Mouse (Mus musculus): ENCODE measurements around the gene Ces5a. TPM values are rescaled to one million over a fixed set of nuclear protein-coding genes. Genes with fewer than 3 reads are reported as not detected.

Gene Ces5a
- total and polyA plus RNA-seq, 3 experiments = not detected

DNA sequence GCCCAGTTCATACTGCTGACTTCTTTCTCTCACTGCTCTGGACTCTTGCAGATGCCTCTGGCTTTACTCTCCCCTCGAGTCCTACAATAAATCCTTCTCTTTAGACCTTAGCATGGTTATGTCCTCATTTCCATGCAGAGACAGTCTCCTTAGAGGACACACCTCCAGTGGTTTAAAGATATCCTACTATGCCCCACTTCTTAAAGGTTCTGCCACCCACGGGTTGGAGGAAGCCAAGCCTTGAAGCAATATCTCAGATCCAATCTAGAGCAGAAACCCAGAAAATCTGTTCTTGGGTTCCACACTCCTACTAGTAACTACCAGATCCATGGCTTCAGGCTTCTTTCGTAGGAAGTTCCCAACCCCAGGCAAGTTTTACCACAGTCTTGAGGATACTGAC is 25.6 kb upstream of the Ces5a start:
- TF ChIP-seq POLR2AphosphoS2 (IDR thresholded peaks at IDR 0.05; ENCODE audit: low read length) (no peak), CHD2 (IDR thresholded peaks at IDR 0.05; ENCODE audit: low read length) (no peak), ETS1 (IDR thresholded peaks at IDR 0.05; ENCODE audit: low read depth, low read length) (no peak), MYC (IDR thresholded peaks at IDR 0.05; ENCODE audit: low read depth, low read length) (no peak), ZMIZ1 (IDR thresholded peaks at IDR 0.05; ENCODE audit: low read depth, low read length) (no peak), TAL1 (IDR thresholded peaks at IDR 0.05; ENCODE audit: low read length) (no peak), USF2 (IDR thresholded peaks at IDR 0.05; ENCODE audit: borderline replicate concordance in 1 of 2, insufficient read depth in 1 of 2, low read depth in 1 of 2, low read length in 2 of 2) (no peak), MAZ (IDR thresholded peaks at IDR 0.05; ENCODE audit: low read depth, low read length) (no peak), GABPA (IDR thresholded peaks at IDR 0.05; ENCODE audit: low read depth, low read length) (no peak)
- Histone ChIP-seq H3K9me3 (replicated peaks; ENCODE audit: insufficient read depth, low read length) (no peaks in the 10 kb centered on the region), H3K9ac (ENCODE audit: control insufficient read depth, low read depth, low read length, poor library complexity, severe bottlenecking) (no peak overlapping the region), H3K27ac (ENCODE audit: control insufficient read depth, low read depth, low read length) (no peak overlapping the region), H3K27me3 (ENCODE audit: control insufficient read depth in 1 of 2, insufficient read depth in 2 of 2, low read length in 2 of 2) (no peaks in the 10 kb centered on the region), H3K4me1 (ENCODE audit: control insufficient read depth in 1 of 2, insufficient read depth in 2 of 2, low read length in 2 of 2) (no peaks in the 10 kb centered on the region), H3K79me2 (ENCODE audit: control insufficient read depth, insufficient read depth, low read length, poor library complexity) (no peaks in the 10 kb centered on the region), H3K36me3 (ENCODE audit: control insufficient read depth in 1 of 2, insufficient read depth in 2 of 2, low read length in 2 of 2) (no peaks in the 10 kb centered on the region), H3K4me3 (ENCODE audit: control insufficient read depth in 1 of 2, insufficient read depth in 1 of 2, low read depth in 2 of 2, low read length in 2 of 2) (no peak overlapping the region)
- no peak for DNase-seq (ENCODE audit: low read depth, low spot score)

DNA sequence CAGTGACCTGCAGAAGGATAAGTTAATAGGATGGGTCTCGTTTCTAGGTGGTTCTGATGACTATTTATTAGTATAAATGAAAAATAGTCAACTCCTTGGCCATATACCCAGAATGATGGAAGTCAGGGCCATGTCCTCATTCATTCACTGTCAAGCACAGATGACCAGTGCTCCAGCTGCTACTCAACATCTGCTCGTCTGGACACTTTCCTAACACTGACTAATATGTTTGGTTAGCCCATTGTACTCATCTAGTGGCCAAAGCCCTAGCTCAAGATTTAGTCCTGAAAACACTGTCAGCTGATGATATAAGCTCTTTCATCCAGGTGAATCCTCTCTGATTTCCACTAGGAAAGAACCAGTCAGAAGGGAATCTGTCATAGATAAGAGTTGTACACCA is 24.1 kb upstream of the Ces5a start:
- DNase-seq (ENCODE audit: low read depth, low spot score) = no peak
- Histone ChIP-seq H3K36me3 (ENCODE audit: control insufficient read depth in 1 of 2, insufficient read depth in 2 of 2, low read length in 2 of 2) (no peaks in the 10 kb centered on the region), H3K4me3 (ENCODE audit: control insufficient read depth in 1 of 2, insufficient read depth in 1 of 2, low read depth in 2 of 2, low read length in 2 of 2) (no peak overlapping the region), H3K9ac (ENCODE audit: control insufficient read depth, low read depth, low read length, poor library complexity, severe bottlenecking) (no peak overlapping the region), H3K27me3 (ENCODE audit: control insufficient read depth in 1 of 2, insufficient read depth in 2 of 2, low read length in 2 of 2) (no peaks in the 10 kb centered on the region), H3K27ac (ENCODE audit: control insufficient read depth, low read depth, low read length) (no peak overlapping the region), H3K9me3 (replicated peaks; ENCODE audit: insufficient read depth, low read length) (no peaks in the 10 kb centered on the region), H3K4me1 (ENCODE audit: control insufficient read depth in 1 of 2, insufficient read depth in 2 of 2, low read length in 2 of 2) (no peaks in the 10 kb centered on the region), H3K79me2 (ENCODE audit: control insufficient read depth, insufficient read depth, low read length, poor library complexity) (no peaks in the 10 kb centered on the region)
- TF ChIP-seq ELF1 (IDR thresholded peaks at IDR 0.05; ENCODE audit: low read depth, low read length) (no peak), CHD1 (IDR thresholded peaks at IDR 0.05; ENCODE audit: low read depth, low read length) (no peak), TBP (IDR thresholded peaks at IDR 0.05; ENCODE audit: low read depth, low read length) (no peak), MYC (IDR thresholded peaks at IDR 0.05; ENCODE audit: low read depth, low read length) (no peak), BHLHE40 (IDR thresholded peaks at IDR 0.05; ENCODE audit: borderline replicate concordance, low read depth, low read length) (no peak)

DNA sequence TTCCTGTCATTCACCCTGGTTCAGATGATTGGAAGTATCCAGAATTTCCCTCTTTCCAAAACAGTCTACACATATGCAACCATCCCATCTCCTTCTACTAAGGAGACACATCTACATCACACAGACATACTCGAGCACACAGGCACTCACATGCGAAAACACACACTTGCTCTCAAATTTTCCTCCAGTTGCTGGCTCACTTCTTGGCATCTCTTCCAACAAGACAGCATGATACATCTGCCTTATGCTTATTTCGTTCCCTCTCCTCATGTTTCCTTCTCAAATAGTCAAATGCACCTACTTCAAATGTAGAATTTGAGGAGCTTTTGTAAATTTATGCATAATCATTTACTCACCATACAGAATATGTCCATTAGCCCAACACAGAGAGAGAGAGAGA is 33.0 kb downstream of the Ces5a start:
- H3K4me1 ChIP-seq (ENCODE audit: control insufficient read depth in 1 of 2, insufficient read depth in 2 of 2, low read length in 2 of 2) = no peaks in the 10 kb centered on the region

More for the DNA sequence above, 33.0 kb downstream of the Ces5a start:
- H3K9me3 ChIP-seq (replicated peaks; ENCODE audit: insufficient read depth, low read length) = no peaks in the 10 kb centered on the region
- no peak overlapping the region for H3K4me3 ChIP-seq (ENCODE audit: control insufficient read depth in 1 of 2, insufficient read depth in 1 of 2, low read depth in 2 of 2, low read length in 2 of 2)
- no peak overlapping the region for H3K9ac ChIP-seq (ENCODE audit: control insufficient read depth, low read depth, low read length, poor library complexity, severe bottlenecking)
- no peak for DNase-seq (ENCODE audit: low read depth, low spot score)
- no peaks in the 10 kb centered on the region for H3K79me2 ChIP-seq (ENCODE audit: control insufficient read depth, insufficient read depth, low read length, poor library complexity)
- H3K36me3 ChIP-seq (ENCODE audit: control insufficient read depth in 1 of 2, insufficient read depth in 2 of 2, low read length in 2 of 2) = no peaks in the 10 kb centered on the region
- no peak for TF ChIP-seq SMC3 (IDR thresholded peaks at IDR 0.05; ENCODE audit: low read depth, low read length)
- TF ChIP-seq BHLHE40 (IDR thresholded peaks at IDR 0.05; ENCODE audit: borderline replicate concordance, low read depth, low read length) = no peak
- no peak for TF ChIP-seq MAZ (IDR thresholded peaks at IDR 0.05; ENCODE audit: low read depth, low read length)
- no peak for TF ChIP-seq SIN3A (IDR thresholded peaks at IDR 0.05; ENCODE audit: low read length)
- TF ChIP-seq NELFE (IDR thresholded peaks at IDR 0.05; ENCODE audit: low read depth, low read length) = no peak
- no peak for TF ChIP-seq E2F4 (IDR thresholded peaks at IDR 0.05; ENCODE audit: borderline replicate concordance, low read depth, low read length)
- no peak for TF ChIP-seq USF2 (IDR thresholded peaks at IDR 0.05; ENCODE audit: borderline replicate concordance in 1 of 2, insufficient read depth in 1 of 2, low read depth in 1 of 2, low read length in 2 of 2)
- no peak for TF ChIP-seq TAL1 (IDR thresholded peaks at IDR 0.05; ENCODE audit: low read length)
- H3K27ac ChIP-seq (ENCODE audit: control insufficient read depth, low read depth, low read length) = no peak overlapping the region
- no peaks in the 10 kb centered on the region for H3K27me3 ChIP-seq (ENCODE audit: control insufficient read depth in 1 of 2, insufficient read depth in 2 of 2, low read length in 2 of 2)
